Mouse (Mus musculus) ES-Bruce4 (cell line): ENCODE results near the gene Phf10.

Source experiments
- CTCF ChIP-seq: IDR thresholded peaks from one replicate; pipeline ENCODE4 v1.8.1; 2011; ENCODE audit warnings: low read depth, low read length
- EP300 ChIP-seq: IDR thresholded peaks from 2 replicates; pipeline ENCODE4 v1.6.1; 2011; ENCODE audit warnings: low read depth, low read length; ENCODE audit not compliant: insufficient read depth
- POLR2A ChIP-seq: IDR thresholded peaks from one replicate; pipeline ENCODE4 v1.8.1; 2011; ENCODE audit warnings: low read length; ENCODE audit not compliant: insufficient read depth

DNA sequence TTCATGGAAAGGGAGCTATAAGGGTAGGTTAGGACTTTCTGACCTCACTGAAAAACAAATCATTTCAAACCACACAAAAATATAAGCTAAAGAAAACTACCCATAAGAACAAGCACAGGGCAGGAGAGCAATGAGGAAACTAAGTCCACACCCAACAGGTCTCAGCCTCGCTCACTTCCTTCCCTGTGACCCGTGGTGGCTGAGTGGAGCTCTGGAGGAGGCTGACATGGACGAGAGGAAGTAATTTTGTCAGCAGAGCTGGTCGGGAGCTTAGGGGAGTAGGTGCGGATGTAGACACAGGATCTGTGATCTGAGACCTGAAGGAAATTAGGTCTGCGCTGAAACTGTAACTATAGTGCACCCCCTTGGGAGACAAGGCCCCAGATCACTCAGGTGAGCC lies 39.5 kb downstream of the Phf10 start:
- TF ChIP-seq CTCF (no peak), EP300 (no peak), POLR2A (no peak)
